Mouse (Mus musculus) limb, embryonic 14.5 days (tissue): ENCODE results near the gene Hist1h3f. TPM values are rescaled to one million over a fixed set of nuclear protein-coding genes. Genes with fewer than 3 reads are reported as not detected.
"Not testable (repeated sequence)": the region's sequence is repeated elsewhere in the genome, so short reads cannot be mapped to it uniquely, and the experiment has no call there.

ENCODE experiments used
- ATAC-seq: fragments of 200-750 bp; cut with Nextera tagmentation; 2 replicates; pipeline ENCODE4 v1.8.0; 2017; ENCODE audit warnings: low read depth, moderate number of reproducible peaks, moderate TSS enrichment; ENCODE audit not compliant: low FRiP score
- DNase-seq: peaks from one replicate; pipeline ENCODE4 v3.0.0-alpha.2; 2015; ENCODE audit warnings: low spot score
- H3K27ac ChIP-seq: fragments of 300-500 bp; sonication (generic); replicated peaks from 2 replicates; pipeline ENCODE4 v1.5.1; 2014; ENCODE audit warnings: low read depth, mild to moderate bottlenecking, low read length, moderate library complexity, mixed read lengths
- H3K27me3 ChIP-seq: fragments of 300-500 bp; sonication (generic); 2 replicates; pipeline ENCODE4 v1.6.1; 2014; ENCODE audit warnings: low read length, mixed read lengths; ENCODE audit not compliant: control insufficient read depth, insufficient read depth
- H3K36me3 ChIP-seq: fragments of 300-500 bp; sonication (generic); 2 replicates; pipeline ENCODE4 v1.6.1; 2014; ENCODE audit warnings: mild to moderate bottlenecking, low read length, moderate library complexity, mixed read lengths; ENCODE audit not compliant: control insufficient read depth, insufficient read depth
- H3K4me1 ChIP-seq: fragments of 300-500 bp; sonication (generic); 2 replicates; pipeline ENCODE4 v1.6.1; 2014; ENCODE audit warnings: antibody characterized with exemption, low read length, mixed read lengths; ENCODE audit not compliant: control insufficient read depth, insufficient read depth
- H3K4me2 ChIP-seq: fragments of 300-500 bp; sonication (generic); replicated peaks from 2 replicates; pipeline ENCODE4 v1.6.1; 2014; ENCODE audit warnings: low read depth, mild to moderate bottlenecking, low read length, moderate library complexity; ENCODE audit not compliant: severe bottlenecking
- H3K4me3 ChIP-seq: fragments of 300-500 bp; sonication (generic); replicated peaks from 2 replicates; pipeline ENCODE4 v1.5.1; 2014; ENCODE audit warnings: low read length
- H3K9ac ChIP-seq: fragments of 300-500 bp; sonication (generic); 2 replicates; pipeline ENCODE4 v1.6.1; 2014; ENCODE audit warnings: mild to moderate bottlenecking, low read depth, low read length, moderate library complexity; ENCODE audit not compliant: severe bottlenecking
- H3K9me3 ChIP-seq: fragments of 300-500 bp; sonication (generic); 2 replicates; pipeline ENCODE4 v1.6.1; 2016; ENCODE audit warnings: low read length; ENCODE audit not compliant: control insufficient read depth
- POLR2A ChIP-seq: fragments of 200-500 bp; IDR thresholded peaks from 2 replicates; pipeline ENCODE4 v1.8.0; 2012; ENCODE audit warnings: inconsistent platforms, mild to moderate bottlenecking, moderate library complexity, borderline replicate concordance; ENCODE audit not compliant: insufficient read depth, insufficient read length; ENCODE audit errors: extremely low read depth
- WGBS: fragments of 180-500 bp; shearing (Covaris S2); extraction: QIAGEN DNeasy Blood & Tissue Kit; methylation state at CpG from one replicate; pipeline ENCODE4 v1.1.7; 2014; 5-methylcytosine and 5-hydroxymethylcytosine counted together
- polyA plus RNA-seq, 2 experiments: library from polyadenylated mRNA; depleted of rRNA in 1 of 2; stranded (reverse) in 1 of 2; unstranded in 1 of 2; fragments of >200 nt; fragmentation: Nextera tagmentation in 1 of 2; extraction: Ambion mirVana in 1 of 2; gene quantifications; 2 replicates each; pipeline versions ENCODE4 v1.2.1 to v1.2.3; 2012 to 2014

The Hist1h3f gene
- polyA plus RNA-seq, 2 experiments = 0.65 to 4.1 TPM

DNA sequence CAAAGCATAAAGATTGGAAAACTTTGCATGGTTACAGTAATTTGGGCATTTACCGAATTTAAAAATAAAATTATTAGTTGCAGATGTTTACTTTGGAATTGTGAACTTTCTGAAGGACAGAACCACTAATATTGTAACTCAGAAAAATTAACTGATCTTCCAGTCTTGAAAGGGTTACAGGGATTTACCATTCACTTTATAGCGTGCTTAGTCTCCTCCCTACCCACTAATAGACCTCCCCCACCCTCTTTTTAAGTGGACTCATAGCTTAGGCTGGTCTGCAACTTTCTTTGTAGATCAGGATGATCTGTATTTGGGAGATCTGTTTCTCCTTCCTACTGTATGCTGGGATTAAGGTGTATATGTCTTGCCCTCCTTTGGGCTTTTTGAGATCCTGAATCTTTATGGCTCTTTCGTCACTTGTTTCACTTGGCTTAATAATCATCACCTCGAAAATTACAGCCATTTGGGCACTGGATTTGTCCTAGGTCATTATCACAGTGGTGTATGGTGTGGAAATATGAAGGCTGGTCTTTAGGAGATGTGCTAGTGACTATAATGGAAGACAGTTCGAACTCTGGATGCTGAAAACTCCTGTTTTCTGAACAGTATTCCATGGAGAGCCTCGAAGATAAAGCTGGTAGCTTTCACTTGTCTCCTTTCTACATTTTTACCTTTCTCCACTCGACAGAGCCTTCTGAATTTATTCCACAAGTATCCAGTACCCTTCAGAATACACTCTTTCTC, 7.6 kb upstream of the Hist1h3f start:
- Histone ChIP-seq H3K9me3 (no peaks in the 10 kb centered on the region), H3K9ac (peak overlapping the region; percentile 61), H3K4me2 (peak overlapping the region; percentile 49), H3K27ac (peak overlapping the region; percentile 82), H3K4me3 (peak overlapping the region; percentile 55), H3K4me1 (peaks cover 23% of the 10 kb centered on the region), H3K27me3 (no peaks in the 10 kb centered on the region), H3K36me3 (no peaks in the 10 kb centered on the region)
- ATAC-seq (no peak), DNase-seq (no peak)
- WGBS = 17% methylated on average over 7 of the region's 7 CpGs
- TF ChIP-seq POLR2A = 0 out of 2 replicates have a peak, but pooled peaks have one; percentile 25

DNA sequence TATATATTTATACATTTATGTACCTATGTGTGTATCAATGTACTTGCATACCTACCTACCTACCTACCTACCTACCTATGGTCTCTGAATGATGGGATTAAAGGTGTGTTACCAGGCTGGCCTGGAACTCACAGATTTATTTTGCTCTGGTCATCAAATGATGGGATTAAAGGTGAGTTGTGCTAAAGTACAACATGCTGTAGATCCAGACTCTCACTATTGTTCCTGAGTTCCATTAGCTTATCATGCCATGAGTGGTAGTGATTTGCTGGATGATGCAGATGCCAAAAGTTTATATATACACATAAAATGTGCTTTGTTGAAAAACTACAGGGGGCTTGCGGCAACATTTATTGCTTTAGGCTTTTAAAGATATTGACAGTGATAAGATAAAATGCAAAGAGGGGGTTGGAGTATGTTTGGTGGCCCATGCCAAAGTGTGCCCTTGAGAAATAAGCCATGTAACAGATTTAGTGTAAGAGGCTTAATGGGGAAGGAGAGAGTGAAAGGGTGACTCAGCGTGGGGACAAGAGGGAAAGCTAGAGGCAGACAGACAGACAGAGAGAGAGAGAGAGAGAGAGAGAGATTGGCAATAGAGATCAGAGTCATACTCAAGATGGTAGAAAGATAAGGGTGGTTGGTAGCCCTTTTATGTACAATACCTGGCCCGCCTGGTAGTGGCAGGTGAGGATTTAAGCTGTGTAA, 6.7 kb upstream of the Hist1h3f start:
- Histone ChIP-seq H3K27me3 (no peaks in the 10 kb centered on the region), H3K36me3 (no peaks in the 10 kb centered on the region), H3K9me3 (no peaks in the 10 kb centered on the region), H3K4me2 (peak overlapping the region; percentile 49), H3K27ac (no peak overlapping the region), H3K4me1 (peaks cover 22% of the 10 kb centered on the region), H3K4me3 (peak overlapping the region; percentile 55; the same call in 1 of the 2 replicates), H3K9ac (no peak overlapping the region)
- ATAC-seq = no peak
- no peak for DNase-seq
- 65% methylated on average over 3 of the region's 3 CpGs for WGBS
- TF ChIP-seq POLR2A = no peak

DNA sequence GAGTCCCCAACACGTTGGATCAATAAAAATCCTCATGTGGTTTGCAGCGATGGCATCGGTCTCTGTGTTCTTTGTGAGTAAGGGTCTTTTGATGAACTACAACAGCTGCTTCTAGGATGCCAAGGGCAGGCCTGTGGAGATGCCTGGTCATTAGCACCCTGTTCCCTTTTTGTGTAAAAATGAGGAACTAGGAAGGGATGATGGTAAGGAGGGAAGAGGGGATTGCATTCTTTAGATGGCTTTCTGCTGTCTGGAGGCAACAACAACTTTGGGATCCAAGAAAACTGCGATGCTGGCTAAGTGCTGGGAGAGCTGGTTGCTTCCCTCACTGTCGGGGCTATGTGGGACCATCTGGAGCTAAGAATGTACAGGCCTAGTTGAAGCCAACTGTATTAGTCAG, 5.6 kb upstream of the Hist1h3f start:
- ATAC-seq (no peak), DNase-seq (no peak)
- WGBS = 51% methylated on average over 5 of the region's 5 CpGs
- Histone ChIP-seq H3K4me3 (no peak overlapping the region), H3K9ac (no peak overlapping the region), H3K4me2 (no peak overlapping the region), H3K4me1 (peaks cover 11% of the 10 kb centered on the region), H3K36me3 (no peaks in the 10 kb centered on the region), H3K27ac (no peak overlapping the region), H3K9me3 (no peaks in the 10 kb centered on the region), H3K27me3 (no peaks in the 10 kb centered on the region)
- TF ChIP-seq POLR2A = no peak

DNA sequence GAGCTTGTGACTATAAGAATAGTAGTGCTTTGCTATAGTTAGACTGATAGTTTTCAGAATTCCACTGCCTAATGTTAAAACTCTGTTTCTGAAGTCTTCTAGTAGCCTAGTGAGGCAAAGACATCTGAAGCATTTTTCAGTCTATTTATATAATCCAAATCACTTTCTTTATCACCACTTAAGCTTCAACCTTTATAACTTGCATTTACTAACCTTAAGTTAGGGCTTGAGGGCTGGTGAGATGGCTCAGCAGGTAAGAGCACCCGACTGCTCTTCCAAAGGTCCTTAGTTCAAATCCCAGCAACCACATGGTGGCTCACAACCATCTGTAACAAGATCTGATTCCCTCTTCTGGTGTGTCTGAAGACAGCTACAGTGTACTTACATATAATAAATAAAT, 4.0 kb upstream of the Hist1h3f start:
- not testable (repeated sequence) for H3K27ac ChIP-seq, H3K9ac ChIP-seq, DNase-seq, H3K4me3 ChIP-seq, ATAC-seq, H3K4me1 ChIP-seq, H3K9me3 ChIP-seq, H3K36me3 ChIP-seq, H3K4me2 ChIP-seq, H3K27me3 ChIP-seq
- WGBS = 67% methylated on average over 1 of the region's 1 CpGs

DNA sequence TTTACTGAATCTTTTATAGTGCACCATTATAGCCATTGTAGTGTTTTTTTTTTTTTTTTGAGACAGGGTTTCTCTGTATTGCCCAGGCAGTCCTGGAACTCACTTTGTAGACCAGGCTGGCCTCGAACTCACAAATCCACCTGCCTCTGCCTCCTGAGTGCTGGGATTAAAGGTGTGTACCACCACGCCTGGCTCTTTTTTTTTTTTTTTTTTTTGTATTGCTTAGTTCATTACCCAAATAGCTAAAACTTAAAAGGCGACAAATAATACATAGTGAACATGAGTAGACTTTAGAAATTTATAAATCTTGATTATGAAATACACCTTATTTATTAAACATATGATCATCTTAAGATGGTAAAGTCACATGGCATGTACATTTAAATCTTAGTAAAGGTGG, 2.4 kb upstream of the Hist1h3f start:
- Histone ChIP-seq H3K9ac (no peak overlapping the region), H3K36me3 (no peaks in the 10 kb centered on the region), H3K4me2 (no peak overlapping the region), H3K4me3 (no peak overlapping the region), H3K9me3 (no peaks in the 10 kb centered on the region), H3K4me1 (peaks cover 2% of the 10 kb centered on the region), H3K27ac (no peak overlapping the region), H3K27me3 (no peaks in the 10 kb centered on the region)
- TF ChIP-seq POLR2A = no peak
- 88% methylated on average over 3 of the region's 3 CpGs for WGBS
- ATAC-seq = no peak
- no peak for DNase-seq

DNA sequence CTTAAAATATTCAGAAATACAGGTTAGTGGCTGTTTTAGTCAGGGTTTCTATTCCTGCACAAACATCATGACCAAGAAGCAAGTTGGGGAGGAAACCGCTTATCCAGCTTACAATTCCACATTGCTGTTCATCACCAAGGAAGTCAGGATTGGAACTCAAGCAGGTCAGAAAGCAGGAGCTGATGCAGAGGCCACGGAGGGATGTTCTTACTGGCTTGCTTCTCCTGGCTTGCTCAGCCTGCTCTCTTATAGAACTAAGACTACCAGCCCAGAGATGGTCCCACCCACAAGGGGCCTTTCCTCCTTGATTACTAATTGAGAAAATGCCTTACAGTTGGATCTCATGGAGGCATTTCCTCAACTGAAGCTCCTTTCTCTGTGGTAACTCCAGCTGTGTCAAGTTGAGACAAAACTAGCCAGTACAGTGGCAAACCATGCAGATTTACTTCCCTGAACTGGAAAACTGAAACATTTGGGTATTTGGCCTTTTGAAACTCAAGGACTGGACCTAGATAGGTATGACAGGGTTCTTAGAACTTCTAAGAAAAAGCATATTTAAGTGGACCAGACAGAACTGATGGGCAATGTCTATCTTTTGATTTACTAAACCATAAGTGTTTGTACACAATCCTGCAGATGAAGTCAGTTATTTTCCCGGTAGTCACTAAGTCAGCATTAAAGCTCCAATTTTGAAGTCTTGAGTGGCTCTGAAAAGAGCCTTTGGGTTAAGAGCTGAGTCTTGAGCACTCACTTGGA, 1.4 kb upstream of the Hist1h3f start:
- ATAC-seq, H3K9me3 ChIP-seq, DNase-seq, H3K27me3 ChIP-seq, H3K4me1 ChIP-seq, H3K36me3 ChIP-seq: not testable (repeated sequence)
- Histone ChIP-seq H3K9ac (peak overlapping the region; percentile 58), H3K4me2 (peak overlapping the region; percentile 57), H3K27ac (peak overlapping the region; percentile 81), H3K4me3 (peak overlapping the region; percentile 41)
- 18% methylated on average over 3 of the region's 3 CpGs for WGBS
